Mouse (Mus musculus) adrenal gland, postnatal 4 days (tissue): ENCODE measurements at regions not wholly inside any gene's neighbourhood (a gene's known extent, or its start where the extent isn't known, plus 50 kb on each side); places are given as distances from the start of the nearest gene placed in this dataset.
A peak's percentile ranks its signal among the peaks of the same experiment; 100 is the strongest.

ENCODE experiments used
- DNase-seq, 2 experiments: peaks; one replicate each; pipeline ENCODE4 v3.0.0; 2021 to 2022; ENCODE audit warnings: low spot score in 2 of 2, mixed read lengths in 2 of 2

GRCm38 (mm10) chr7:143951172-143951571, 50.6 kb upstream of the Shank2 start:
- peak in 1 of 2 experiments; percentile 17 for DNase-seq
